Mouse (Mus musculus): ENCODE measurements around the gene Tomm22.

- TF ChIP-seq CTCF (IDR thresholded peaks at IDR 0.05; ENCODE audit: borderline replicate concordance, control insufficient read depth, extremely low read depth, insufficient read depth, low read length, poor library complexity) (no peak), POLR2A (IDR thresholded peaks at IDR 0.05; ENCODE audit: control insufficient read depth, extremely low read depth, insufficient read depth, low read length, poor library complexity) (no peak)
Measured at GRCm38 (mm10) chr15:79645483-79645882, 25.2 kb upstream of the Tomm22 start.
